Mouse (Mus musculus) hindlimb bud, embryonic 11.5 days (tissue): Measurements from ENCODE around the gene Nell2.
A peak's percentile ranks its signal among the peaks of the same experiment; 100 is the strongest.

Experiments
- DNase-seq: peaks from one replicate; pipeline ENCODE4 v3.0.0-alpha.2; 2012; ENCODE audit warnings: low read depth, low spot score; ENCODE audit errors: extremely low spot score

Gene Nell2

GRCm38 (mm10) chr15:95476440-95476839 lies 51.9 kb downstream of the Nell2 start:
- DNase-seq, result peak; percentile 31

GRCm38 (mm10) chr15:95473976-95474375 lies 54.4 kb downstream of the Nell2 start:
- DNase-seq, result no peak

- no peak for DNase-seq
Measured at GRCm38 (mm10) chr15:95467195-95467594, 61.2 kb downstream of the Nell2 start.

- no peak for DNase-seq
Measured at GRCm38 (mm10) chr15:95460041-95460566, 68.3 kb downstream of the Nell2 start.

GRCm38 (mm10) chr15:95444586-95444985 lies 83.8 kb downstream of the Nell2 start:
- DNase-seq, result no peak

GRCm38 (mm10) chr15:95437740-95438139 lies 90.6 kb downstream of the Nell2 start:
- no peak for DNase-seq

- DNase-seq, result no peak
Measured at GRCm38 (mm10) chr15:95436261-95436660, 92.1 kb downstream of the Nell2 start.

GRCm38 (mm10) chr15:95431156-95431799 lies 97.1 kb downstream of the Nell2 start:
- DNase-seq, result no peak

- DNase-seq, result no peak
Measured at GRCm38 (mm10) chr15:95430000-95430399, 98.4 kb downstream of the Nell2 start.

- no peak for DNase-seq
Measured at GRCm38 (mm10) chr15:95428003-95428663, 100.2 kb downstream of the Nell2 start.

- DNase-seq, result no peak
Measured at GRCm38 (mm10) chr15:95425085-95425484, 103.3 kb downstream of the Nell2 start.

GRCm38 (mm10) chr15:95422226-95422950 lies 106.0 kb downstream of the Nell2 start:
- DNase-seq, result no peak

GRCm38 (mm10) chr15:95418641-95419040 lies 109.7 kb downstream of the Nell2 start:
- DNase-seq, result no peak

GRCm38 (mm10) chr15:95411949-95412741 lies 116.2 kb downstream of the Nell2 start:
- no peak for DNase-seq

GRCm38 (mm10) chr15:95410213-95410843 lies 118.0 kb downstream of the Nell2 start:
- no peak for DNase-seq

GRCm38 (mm10) chr15:95390347-95390746 lies 138.0 kb downstream of the Nell2 start:
- no peak for DNase-seq

- no peak for DNase-seq
Measured at GRCm38 (mm10) chr15:95388950-95389349, 139.4 kb downstream of the Nell2 start.

- DNase-seq, result no peak
Measured at GRCm38 (mm10) chr15:95380859-95381258, 147.5 kb downstream of the Nell2 start.

GRCm38 (mm10) chr15:95370720-95371395 lies 157.5 kb downstream of the Nell2 start:
- DNase-seq, result no peak

- DNase-seq, result no peak
Measured at GRCm38 (mm10) chr15:95368185-95368584, 160.2 kb downstream of the Nell2 start.
